Mouse (Mus musculus): Measurements from ENCODE around the gene Podxl.

Gene Podxl

GRCm38 (mm10) chr6:31522478-31522877 lies 41.3 kb downstream of the Podxl start:
- no peak for DNase-seq

- no peak for DNase-seq
Observed at GRCm38 (mm10) chr6:31521491-31522355, 42.1 kb downstream of the Podxl start.

GRCm38 (mm10) chr6:31520486-31521215 lies 43.1 kb downstream of the Podxl start:
- DNase-seq: no peak

- no peak for DNase-seq
Observed at GRCm38 (mm10) chr6:31519001-31519471, 44.7 kb downstream of the Podxl start.

- peak; percentile 34 to 41 for DNase-seq
Observed at GRCm38 (mm10) chr6:31518338-31518698, 45.5 kb downstream of the Podxl start.

GRCm38 (mm10) chr6:31517681-31518337 lies 46.0 kb downstream of the Podxl start:
- DNase-seq: no peak

GRCm38 (mm10) chr6:31513726-31514125 lies 50.1 kb downstream of the Podxl start:
- no peak for DNase-seq

- no peak for DNase-seq
Observed at GRCm38 (mm10) chr6:31502614-31503013, 61.2 kb downstream of the Podxl start.

- no peak for DNase-seq
Observed at GRCm38 (mm10) chr6:31500691-31501090, 63.1 kb downstream of the Podxl start.

- peak in 1 of 2 experiments; percentile 35 for DNase-seq
Observed at GRCm38 (mm10) chr6:31500260-31500659, 63.5 kb downstream of the Podxl start.

- DNase-seq: peak; percentile 26 to 45
Observed at GRCm38 (mm10) chr6:31499836-31500235, 63.9 kb downstream of the Podxl start.

- no peak for DNase-seq
Observed at GRCm38 (mm10) chr6:31496227-31496626, 67.6 kb downstream of the Podxl start.

- DNase-seq: no peak
Observed at GRCm38 (mm10) chr6:31495122-31495731, 68.6 kb downstream of the Podxl start.

GRCm38 (mm10) chr6:31489950-31490349 lies 73.8 kb downstream of the Podxl start:
- DNase-seq: no peak

GRCm38 (mm10) chr6:31486601-31487000 lies 77.2 kb downstream of the Podxl start:
- no peak for DNase-seq

- no peak for DNase-seq
Observed at GRCm38 (mm10) chr6:31480008-31480407, 83.8 kb downstream of the Podxl start.

GRCm38 (mm10) chr6:31478221-31478620 lies 85.6 kb downstream of the Podxl start:
- DNase-seq: no peak

Data from kidney, adult 8-10 months (tissue).